Mouse (Mus musculus) bone marrow macrophage, adult 2 months (primary cell): ENCODE measurements at regions not wholly inside any gene's neighbourhood (a gene's known extent, or its start where the extent isn't known, plus 50 kb on each side); places are given as distances from the start of the nearest gene placed in this dataset.

Experiments used
- CTCF ChIP-seq: IDR thresholded peaks from 2 replicates; pipeline ENCODE4 v1.5.1; 2012; ENCODE audit warnings: low read depth, mild to moderate bottlenecking, low read length, moderate library complexity
- POLR2A ChIP-seq: IDR thresholded peaks from 2 replicates; pipeline ENCODE4 v1.6.1; 2012; ENCODE audit warnings: mild to moderate bottlenecking, low read depth, low read length, borderline replicate concordance

DNA sequence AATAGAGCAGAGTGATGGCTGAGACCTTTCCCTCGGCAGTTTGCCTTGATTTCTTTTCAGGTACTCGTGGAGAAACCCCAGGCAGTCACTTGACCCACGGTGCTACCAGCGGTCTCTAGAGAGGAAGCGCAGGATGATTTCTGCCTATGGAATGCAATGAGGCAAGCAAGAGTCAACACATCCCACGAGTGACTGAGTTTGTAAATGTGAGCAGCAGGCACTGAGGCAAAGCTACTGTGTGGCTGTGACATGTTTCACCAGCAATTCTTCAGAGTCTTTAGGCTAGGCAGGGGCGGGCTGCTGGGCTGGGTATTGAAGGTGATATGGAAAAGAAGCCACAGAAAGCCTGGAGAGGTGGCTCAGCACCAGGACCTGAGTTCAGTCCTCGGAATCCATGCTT is 187.4 kb upstream of the BB014433 start:
- TF ChIP-seq CTCF: no peak
- TF ChIP-seq POLR2A: no peak
